Mouse (Mus musculus) yolk sac, embryonic 10.5 days (tissue): ENCODE measurements around the gene D1Pas1.

Source experiments
- DNase-seq: peaks from one replicate; pipeline ENCODE4 v3.0.0-alpha.2; 2017; ENCODE audit warnings: low spot score

The D1Pas1 gene

DNA sequence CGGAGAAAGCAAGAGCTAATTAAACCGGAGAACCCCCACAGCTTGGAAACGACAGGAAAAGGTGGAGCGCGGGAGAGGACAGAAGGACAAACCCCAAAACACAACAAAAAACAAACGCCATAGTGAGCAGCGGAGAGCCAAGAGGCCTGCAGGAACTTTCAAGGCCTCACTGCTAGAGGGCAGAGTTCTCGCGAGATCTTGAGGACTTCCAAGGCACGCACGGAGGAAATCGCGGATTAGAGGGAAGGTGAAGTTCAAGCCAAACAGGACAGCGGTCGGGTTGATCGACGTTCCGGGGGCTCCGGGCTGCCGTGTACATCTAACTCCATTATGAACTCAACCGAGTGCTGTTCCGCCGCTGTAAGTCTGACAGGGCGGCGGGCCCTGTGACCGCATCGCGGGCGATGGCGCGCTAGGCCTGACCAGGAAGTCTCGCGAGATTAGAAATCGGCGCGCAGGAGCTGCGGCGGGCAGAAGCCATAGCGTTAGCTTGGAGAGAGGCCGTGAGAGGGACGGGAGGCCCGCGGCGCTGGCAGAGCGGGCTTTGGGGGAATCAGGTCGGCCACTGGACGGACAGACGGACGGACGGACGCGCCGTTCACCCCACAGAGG, at the start of gene D1Pas1:
TSS of gene D1Pas1 (plus strand) at position 216 of the 612 bp plus-strand sequence.
- DNase-seq: no peak

DNA sequence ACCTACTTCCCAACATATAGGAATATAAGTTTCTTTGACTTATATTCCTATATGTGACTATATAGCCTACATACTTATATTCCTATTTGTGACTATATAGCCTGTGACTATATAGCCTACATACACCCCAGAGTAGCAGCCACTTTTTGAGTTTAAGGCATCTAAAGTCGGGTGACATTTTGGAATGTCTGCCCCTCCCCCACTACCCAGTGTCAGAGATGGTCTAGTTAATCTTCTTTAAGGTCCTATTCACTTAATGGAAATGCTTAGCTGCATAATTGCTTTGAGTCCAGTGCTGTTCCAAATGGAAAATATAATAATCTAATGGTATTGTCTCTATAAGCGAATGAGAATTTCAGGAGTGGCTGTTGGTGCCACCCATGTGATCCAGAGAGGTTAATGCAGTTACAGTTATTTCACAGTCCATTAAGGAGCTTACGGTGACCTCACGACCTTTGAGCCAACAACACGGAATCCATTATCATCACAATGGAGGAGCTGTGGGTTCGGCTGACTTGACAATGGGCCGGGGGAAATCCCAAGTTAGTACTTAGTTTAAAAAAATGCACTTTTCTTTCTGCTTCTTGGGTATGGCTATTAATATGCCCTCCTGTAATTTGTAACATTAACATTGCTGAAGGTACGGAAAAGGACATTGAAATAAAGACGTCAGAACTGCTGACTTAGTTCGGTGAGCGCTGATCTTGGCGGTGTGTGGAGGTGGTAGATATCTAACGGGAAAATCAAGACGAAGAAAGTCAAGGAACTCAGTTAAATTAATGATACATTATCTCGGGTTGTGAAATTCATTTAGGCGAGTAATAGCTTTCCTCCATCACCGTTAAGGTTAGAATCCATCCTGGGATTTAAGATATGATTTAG, 44.5 kb upstream of the D1Pas1 start:
- no peak for DNase-seq

DNA sequence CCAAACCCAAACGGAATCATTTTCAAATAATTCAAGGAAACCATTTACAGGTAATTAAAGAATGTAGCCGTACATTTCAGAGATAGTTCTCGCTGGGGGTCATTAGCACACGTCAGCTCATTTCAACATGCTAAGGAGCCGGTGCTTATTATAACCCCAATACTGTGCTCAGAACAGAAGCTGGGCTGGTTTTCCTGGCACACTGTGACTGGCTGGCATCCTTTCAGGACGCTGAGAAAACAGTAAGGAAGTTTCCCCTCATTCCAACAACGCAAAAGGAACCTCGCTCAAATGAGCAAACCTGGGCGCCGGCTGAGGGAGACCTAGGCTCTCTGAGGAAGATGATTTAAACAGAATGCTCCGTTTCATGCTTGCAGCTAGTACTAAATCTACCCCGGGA, 43.2 kb upstream of the D1Pas1 start:
- DNase-seq: no peak

DNA sequence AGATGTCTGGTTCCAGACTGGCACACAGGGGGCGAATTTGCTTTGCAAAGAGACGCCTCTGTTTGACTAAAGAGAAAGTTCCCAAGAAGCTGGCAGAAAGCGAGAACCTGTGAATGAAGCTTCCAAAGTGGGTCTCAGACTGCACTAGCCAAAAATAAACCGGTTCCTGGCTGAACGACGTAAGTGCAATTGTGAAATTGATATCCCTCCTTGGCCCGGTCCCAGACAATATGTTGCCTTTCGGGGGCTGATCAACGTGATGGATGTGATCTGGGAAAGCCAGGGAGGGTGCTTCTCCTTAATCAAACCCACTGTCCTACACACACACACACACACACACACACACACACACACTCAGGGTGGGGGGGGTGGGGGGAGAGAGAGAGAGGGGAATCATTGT, 41.8 kb upstream of the D1Pas1 start:
- no peak for DNase-seq

DNA sequence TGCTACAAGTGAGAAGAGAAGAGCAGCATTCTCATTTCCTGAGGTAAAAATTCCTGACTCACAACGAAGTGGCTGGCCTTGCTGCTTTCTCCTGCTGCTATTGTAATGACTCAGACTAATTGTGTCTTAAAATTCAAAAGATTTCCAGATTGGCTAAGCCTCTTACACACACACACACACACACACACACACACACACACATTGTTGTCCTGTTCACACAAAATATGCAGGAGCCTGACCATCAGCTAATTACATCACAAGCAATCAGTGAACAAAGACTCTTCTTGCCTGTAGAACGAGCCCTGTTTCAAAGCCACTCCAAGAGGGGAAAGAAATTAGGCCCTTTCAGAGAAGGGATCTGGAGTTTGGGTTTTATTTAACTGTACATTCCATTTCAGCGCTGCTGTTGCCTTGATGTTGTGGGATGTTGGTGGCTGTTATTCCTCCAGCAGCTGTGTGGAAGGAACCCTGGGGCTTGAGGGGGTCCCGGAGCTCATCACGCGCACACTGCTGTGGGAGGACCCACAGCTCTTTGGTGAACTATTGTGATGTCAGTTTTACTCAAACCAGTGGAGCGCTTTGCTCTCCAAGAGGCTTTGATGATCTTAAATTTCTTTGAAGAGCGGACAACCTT, 40.8 kb upstream of the D1Pas1 start:
- no peak for DNase-seq

DNA sequence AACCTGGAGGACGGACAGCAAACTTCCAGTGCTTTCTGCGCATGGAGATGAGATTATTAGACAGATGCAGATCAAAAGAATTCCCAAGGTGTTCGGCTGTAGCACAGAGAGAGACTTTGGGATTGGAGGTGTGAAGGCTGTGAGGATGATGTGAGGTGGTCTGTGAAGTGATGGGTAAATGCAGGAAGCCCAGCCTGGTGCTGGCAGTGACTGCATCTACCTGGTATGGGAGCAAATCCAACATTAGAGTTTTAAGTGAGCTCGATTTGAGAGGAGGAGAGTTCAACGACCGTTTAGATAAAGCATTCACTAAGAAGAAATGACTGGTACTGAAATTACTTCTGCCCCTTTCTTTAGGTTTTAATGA, 40.3 kb upstream of the D1Pas1 start:
- no peak for DNase-seq

DNA sequence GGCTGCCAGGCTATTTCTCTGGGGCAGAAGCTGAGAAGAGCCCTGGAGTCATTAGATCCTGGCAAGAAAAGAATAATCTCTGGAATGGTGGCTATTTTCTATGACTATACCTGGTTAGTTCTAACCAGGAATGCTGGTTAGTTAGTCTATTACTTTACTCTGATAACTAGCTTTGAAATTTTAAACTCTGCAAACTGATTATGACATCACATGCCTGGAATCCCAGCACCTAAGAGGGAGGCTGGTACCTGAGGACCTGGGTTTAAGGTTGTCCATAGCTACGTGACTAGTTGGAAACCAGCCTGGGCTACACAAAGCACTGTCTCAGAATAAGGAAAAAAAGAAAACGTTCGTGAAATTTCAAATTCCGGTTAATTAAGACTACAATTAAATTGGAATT, 39.7 kb upstream of the D1Pas1 start:
- no peak for DNase-seq

DNA sequence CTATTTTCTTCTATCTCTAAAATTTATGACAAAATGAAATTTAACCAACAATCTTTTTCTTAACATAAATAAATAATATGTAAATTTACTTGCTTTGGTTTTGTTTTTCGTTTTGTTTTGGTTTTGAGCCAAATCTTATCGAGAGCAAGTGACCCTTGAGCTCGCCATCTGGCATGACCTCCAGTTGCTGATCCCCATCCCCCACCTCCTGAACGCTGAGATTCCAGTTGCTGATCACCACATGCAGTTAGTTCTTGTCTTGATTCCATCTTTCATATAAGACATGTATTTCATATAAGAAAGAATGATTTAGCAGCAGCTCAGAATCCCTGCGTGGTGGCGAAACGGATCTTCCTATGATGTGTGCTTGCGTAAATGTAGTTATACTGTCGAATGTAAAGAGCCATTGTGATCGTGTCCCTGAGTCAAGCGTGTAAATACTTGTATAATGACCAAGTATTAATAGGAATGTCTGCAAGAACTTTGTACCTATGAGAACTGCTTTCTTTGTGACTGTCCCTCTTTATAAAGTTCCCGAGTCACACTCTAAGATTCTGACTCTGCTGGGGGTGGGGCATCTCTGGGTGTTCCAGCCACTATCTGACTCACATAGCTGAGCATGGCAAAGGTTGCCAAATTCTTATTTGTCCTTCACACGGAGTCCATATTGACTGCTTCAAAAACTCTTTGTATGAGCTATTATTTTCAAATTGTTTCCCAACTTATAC, 36.9 kb upstream of the D1Pas1 start:
- no peak for DNase-seq

DNA sequence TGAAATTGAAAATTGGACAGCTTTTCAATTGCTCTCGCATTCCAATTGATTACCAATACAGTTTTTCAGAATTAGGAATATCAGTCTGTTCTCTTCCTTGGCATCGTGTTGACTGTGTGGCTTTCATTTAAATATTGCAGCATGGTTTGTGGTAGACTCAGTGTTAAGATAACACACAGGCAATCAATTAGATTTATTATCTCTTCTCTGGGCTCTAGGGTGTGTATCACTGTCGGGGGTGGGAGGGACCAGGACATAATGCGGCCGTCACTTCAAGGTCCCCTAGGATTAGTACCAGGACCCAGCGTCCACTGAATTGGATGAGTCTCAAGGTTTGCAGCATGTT, 36.4 kb upstream of the D1Pas1 start:
- no peak for DNase-seq

DNA sequence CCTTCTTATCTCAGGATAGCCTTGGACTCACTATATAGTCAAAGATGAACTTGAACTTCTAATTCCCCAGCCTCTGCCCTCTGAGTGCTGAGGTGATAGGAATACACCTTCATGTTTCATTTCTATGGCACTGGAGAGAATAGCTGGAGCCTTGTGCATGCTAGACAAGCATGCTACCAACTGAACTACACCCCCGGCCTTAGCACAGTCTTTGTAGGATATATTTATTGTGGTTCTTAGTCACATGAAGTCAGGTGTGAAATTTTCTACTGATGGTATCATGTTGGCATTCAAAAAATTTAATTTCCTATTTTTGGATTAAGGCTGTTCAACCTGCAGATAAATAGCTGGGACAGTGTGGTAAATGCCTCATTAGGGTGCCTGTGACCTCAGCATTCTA, 33.0 kb upstream of the D1Pas1 start:
- DNase-seq: no peak

DNA sequence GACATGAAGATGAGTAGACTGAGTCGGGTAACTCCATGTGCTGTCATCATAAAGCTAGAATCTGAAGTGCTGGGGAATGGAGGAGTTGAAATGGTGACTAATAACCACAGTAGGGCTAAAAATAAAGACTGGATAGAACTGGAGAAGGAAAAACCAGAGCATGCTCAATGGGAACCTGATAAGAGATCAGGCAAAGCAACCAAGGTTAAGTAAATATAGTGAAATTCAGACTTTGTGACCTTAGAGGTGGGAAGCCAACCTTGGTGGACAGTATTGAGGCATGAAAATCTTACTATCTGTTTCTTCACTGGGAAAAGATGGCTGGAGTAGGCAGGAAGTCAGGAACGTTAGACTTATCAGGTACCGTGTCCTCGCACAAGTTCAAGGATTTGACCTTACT, 14.8 kb upstream of the D1Pas1 start:
- no peak for DNase-seq

DNA sequence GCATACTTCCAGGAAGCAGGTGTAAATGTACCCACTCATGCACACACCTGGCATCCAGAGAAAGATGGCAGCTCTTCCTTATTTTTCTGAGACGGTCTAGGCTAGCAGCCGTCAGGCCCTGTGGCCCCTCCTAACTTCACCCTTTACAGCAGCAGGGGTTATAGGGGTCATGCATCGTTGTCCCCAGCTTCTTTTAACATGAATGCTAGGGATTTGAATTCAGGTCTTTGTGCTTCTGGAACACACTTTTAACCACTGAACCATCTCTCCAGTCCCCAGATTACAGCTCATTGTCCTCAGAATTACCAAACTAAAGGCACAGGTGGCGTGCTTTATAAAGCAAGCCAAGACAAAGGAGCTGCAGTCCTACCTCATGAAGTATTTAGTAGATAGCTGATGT, 12.6 kb upstream of the D1Pas1 start:
- DNase-seq: no peak

DNA sequence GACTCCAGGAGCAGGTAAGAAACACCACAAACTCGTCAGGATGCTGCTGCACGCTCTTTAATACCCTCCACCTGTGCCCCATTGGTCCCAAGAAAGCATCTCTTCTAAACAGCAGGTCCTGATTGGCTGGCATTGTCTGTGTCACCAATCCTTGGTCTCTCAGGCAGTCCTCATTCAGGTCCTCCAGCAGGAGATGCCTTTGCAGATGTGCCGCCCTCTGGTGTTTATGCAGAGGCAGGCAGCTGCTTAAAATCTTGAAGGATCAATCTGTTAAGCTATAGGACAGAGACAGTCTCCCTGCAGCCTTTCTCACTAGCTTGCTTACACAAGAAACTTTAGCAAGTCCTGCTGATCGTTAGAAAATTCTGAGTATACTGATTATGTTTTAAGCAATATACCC, 7.8 kb upstream of the D1Pas1 start:
- no peak for DNase-seq

DNA sequence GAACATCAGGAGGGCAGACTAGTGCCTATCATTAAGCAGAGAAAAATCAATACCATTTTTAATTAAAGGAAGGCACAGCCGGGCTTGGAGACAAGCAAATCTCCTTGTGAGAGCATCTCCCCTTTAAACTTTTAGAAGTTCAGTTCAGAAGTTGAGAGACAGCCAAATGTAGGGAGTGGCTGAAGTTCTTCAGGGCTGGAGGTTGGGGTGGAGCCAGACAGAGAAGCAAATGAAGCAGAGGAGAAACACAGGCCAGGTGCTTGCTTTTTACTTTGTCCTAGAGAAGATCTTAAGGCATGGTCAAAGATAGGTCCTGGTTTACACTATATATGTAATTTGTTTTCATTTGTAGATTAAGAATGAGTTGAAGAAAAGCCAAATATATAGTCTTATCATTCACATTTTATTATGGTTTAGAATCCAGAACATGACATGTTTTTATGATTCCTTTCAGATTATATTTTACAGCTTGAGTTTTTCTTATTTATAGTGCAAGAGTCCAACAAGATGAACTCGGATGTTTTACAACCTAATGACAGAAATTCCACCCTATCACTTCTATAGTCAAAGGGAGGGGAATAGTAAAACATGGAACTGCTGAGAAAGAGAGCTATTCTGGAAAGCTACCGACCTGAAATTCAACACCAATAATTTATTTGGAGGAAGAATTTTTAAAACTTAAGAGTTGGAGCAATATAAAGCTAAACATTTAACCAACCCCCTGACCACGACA, 2.9 kb upstream of the D1Pas1 start:
- no peak for DNase-seq

DNA sequence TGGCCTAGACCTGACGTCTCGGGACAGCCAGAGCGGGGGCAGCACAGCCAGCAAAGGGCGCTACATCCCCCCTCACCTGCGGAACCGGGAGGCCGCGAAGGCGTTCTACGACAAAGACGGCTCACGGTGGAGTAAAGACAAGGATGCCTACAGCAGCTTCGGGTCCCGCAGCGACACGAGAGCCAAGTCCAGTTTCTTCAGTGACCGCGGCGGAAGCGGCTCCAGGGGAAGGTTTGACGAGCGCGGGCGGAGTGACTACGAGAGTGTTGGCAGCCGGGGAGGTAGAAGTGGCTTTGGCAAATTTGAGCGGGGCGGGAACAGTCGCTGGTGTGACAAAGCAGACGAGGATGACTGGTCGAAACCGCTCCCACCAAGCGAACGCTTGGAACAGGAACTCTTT, 710 bp downstream of the D1Pas1 start:
- no peak for DNase-seq

DNA sequence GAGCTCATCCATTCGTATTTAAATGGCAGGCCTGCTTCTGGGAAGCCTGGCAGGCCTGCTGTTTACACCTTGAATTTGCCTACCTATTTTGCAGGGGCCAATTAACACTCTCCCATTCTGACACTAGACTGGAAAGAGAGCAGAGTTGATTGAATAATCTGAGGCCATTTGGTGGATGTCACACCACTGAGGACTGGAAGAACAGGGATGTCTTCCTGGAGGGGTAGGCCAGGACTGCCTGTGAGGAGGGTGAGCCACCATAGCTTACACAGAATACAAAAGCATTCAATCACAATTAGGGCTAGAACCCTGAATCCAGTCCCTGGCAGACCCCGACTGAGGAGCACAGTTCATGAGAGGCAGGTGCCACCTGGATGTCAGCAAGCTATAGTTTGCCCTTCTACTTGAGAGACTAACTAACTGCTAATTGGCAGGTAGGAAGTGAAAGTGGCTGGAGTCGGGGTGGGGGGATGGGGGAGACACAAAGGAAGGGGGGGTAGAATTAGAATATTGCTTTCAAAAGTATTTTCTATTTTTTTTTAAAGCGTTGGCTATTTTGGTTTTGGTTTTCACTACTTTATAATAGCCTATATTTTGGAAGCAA, 9.8 kb downstream of the D1Pas1 start:
- DNase-seq: no peak

DNA sequence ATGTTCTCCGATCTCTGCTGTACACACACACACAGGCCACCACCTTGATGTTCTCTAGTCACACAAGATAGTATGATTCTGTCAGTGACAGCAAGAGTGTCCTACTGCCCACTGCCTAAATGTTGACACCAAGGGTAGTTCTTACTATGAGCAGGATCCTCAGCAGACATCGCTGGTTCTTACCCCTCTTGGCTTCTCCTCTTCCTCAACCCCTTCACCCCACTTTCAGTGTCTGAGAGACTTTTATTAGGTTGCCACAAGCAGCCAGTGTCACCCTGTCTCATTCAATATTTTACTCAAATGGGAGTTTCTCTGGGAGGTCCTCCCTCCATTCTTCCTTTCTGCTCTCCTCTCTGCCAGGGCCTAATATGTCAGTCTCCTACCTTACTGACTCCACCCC, 10.6 kb downstream of the D1Pas1 start:
- no peak for DNase-seq

DNA sequence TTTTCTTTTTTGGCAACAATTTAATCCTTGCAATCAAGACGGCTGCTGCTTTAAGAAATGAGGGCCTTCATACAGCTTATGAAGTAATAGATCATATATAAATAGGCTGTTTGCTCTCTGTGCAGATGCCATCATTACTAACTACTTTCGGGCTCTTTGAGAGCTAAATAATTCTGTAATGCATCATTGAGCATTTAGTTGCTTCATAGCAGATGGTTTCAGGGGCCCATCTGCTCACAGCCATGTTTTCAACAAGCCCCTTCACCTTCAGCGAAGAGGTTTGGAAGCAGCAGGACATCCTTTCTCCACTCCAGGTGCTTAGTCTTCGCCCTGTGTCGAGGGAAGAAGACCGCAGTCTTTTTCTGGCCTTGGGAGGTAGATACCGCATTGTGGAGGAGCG, 12.2 kb downstream of the D1Pas1 start:
- DNase-seq: no peak

DNA sequence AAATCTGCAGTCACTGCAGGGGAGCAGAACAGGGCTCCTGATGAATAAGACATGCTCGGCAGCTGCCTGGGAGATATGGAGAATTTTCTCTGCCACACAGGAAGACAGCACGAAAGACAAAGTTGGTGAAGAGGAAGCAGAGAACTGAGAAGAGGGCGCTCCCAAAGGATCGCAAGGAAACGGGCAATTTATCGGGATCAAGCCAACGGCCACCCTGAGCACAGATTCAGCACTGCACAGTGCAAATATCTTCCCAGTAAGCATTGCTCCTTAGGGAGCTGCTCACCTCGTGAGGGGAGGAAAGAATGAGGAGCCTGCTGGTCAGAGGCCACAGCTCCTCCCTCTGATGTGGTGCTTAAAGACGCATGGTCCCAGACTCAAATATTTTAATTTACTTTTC, 13.3 kb downstream of the D1Pas1 start:
- DNase-seq: no peak

DNA sequence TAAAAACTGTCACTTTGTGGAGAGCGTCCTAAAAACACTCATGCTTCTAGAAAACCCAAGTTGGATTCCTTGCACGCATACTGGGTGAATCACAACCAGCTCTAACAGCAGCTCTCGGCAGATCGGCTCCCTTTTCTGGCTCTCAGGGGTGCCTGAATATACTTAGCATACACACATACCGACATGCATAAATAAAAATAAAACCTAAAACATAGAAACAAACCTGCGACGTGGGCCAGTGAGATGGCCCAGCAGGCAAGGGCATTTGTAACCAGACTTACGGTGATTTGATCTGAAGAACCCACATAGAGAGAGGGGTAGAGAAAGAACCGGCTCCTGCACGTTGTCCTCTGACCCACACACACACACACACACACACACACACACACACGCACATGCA, 17.9 kb downstream of the D1Pas1 start:
- DNase-seq: no peak

DNA sequence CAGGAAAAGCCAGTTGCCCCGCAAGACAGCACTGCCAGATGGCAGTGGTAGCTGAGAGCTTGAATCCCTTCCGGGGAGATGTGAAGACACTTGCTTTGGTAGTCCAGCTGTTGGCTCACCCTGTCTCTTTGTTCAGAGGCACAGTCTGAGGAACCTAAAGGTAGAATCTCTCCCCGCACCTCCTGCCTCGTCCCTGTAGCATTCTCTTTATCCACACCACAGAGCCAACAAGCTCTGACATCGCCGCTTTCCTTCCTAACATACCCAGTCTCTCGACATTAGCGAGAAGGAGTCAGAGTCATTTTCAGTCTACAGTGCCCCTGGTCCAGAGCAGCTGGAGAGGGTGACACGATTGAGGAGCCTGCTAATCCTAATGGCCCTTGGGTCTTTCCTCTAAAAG, 18.9 kb downstream of the D1Pas1 start:
- no peak for DNase-seq

DNA sequence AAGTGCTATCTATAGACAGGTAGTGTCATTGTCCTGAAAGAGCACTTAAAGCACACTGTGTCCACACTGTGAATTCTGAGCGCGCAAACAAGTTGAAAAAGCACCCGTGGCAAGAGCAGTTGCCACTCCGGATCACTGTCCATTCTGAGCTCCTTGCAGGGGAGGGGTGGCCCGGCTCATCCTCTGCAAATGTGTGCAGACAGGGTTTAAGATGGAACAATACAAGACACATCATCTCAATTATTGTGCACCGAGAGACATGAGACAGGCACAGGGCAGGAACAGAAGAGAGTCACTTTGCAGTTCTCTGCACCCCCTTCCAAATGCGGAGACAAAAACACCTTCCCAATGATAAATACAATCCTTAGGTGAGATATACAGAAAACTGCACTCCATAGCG, 19.3 kb downstream of the D1Pas1 start:
- no peak for DNase-seq
